Mouse (Mus musculus): ENCODE results near the gene Prr14.

The Prr14 gene

GRCm38 (mm10) chr7:127511808-127512230, 52.4 kb downstream of the Prr14 start, which contains the start of gene Srcap:
Gene Srcap, plus strand, starts transcription at chr7:127511983.
- peak; percentile 85 to 93 for DNase-seq (ENCODE audit: low spot score in 2 of 2)

DNA sequence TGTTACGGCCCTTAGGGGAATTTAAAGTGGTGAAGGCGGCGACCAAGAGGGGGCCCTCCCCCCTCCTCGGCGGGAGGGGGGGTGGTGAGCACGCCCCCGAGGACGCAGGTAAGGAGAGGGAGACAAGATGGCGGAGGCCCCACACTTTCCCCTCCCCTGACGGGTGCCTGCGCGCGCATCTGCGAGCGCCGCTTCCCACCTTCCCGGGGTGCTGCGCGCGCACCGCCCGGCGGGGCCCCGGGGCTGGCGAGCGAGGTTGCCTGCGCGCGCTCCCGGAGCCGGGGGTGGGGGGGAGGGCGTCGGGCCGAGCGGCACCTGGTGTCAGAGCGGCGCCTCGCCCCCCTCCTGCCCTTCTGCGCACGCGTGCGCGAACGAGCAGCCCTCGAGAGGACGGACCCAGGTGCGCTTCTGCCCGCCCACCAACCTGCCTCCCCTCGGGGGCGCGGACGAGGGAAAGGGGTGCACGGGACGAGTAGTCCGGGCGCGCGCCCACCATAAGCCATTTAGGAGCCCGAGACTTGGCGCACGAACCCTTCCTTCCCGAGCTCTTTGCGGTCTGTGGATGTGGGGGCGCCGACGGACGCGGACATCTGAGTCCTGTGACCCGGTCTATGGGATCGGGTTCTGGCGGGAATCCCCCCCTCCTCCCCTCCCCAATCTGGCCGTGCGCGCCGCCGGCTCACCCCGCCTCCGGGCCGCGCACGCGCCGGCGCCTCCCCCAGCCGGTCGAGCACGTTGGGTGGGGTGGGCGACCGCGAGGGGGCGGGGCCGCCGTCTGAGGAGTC, 53.0 kb downstream of the Prr14 start:
- DNase-seq (ENCODE audit: low spot score in 2 of 2): peak; percentile 83 to 87

DNA sequence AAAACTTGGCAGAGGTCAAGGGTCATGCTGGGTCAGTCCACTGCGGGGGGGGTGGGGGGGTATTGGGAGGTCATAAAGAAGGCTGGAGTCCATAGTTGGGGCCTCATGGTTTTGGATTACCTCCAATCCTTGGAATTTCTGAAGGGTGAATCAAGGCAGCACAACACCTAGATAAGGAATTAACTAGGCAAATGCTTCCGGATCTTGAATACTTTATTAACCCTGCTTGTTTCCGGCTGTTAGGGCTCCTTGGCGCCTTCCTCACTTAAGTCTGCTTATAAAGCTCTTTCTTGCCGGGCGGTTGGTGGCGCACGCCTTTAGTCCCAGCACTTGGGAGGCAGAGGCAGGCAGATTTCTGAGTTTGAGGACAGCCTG, 53.6 kb downstream of the Prr14 start:
- peak in 1 of 2 experiments; percentile 11 for DNase-seq (ENCODE audit: low spot score in 2 of 2)

- no peak for DNase-seq (ENCODE audit: low spot score in 2 of 2)
Observed at GRCm38 (mm10) chr7:127513781-127514180, 54.4 kb downstream of the Prr14 start.

DNA sequence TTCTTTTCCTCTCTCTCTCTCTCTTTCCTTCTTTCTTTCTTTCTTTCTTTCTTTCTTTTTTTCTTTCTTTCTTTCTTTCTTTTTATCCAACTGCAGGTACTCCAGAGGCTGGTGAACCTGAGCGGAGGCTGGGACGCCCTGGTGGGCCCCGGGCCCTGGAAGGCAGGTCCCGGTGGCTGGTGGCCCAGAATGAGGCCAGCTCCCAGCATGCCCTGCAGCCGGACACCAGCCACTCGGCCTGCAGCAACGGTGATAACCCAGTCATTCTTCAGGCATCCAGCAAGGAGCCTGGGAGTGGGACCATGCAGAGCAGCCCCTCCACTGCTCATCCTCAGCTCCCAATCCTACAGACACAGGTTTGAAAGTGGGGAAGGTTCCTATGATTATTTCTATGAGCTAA, 56.4 kb downstream of the Prr14 start:
- no peak for DNase-seq (ENCODE audit: low spot score in 2 of 2)

- no peak for DNase-seq (ENCODE audit: low spot score in 2 of 2)
Observed at GRCm38 (mm10) chr7:127516344-127516743, 56.9 kb downstream of the Prr14 start.

- no peak for DNase-seq (ENCODE audit: low spot score in 2 of 2)
Observed at GRCm38 (mm10) chr7:127519284-127519683, 59.9 kb downstream of the Prr14 start, which contains the start of gene Gm42715. Gene Gm42715, plus strand, starts transcription at chr7:127519584.
